Mouse (Mus musculus): ENCODE results near the gene Pimreg. TPM values are rescaled to one million over a fixed set of nuclear protein-coding genes. Genes with fewer than 3 reads are reported as not detected.
A peak's percentile ranks its signal among the peaks of the same experiment; 100 is the strongest.

Pimreg gene
- total and polyA plus RNA-seq, 2 experiments = 0.07 TPM; not detected in 1

- Histone ChIP-seq H3K9ac (ENCODE audit: low read depth, low read length) (no peak overlapping the region), H3K4me3 (ENCODE audit: insufficient read depth, low read depth, low read length) (no peak overlapping the region), H3K36me3 (ENCODE audit: control insufficient read depth, insufficient read depth, low read length) (no peaks in the 10 kb centered on the region), H3K4me1 (ENCODE audit: control insufficient read depth, insufficient read depth, low read length) (no peaks in the 10 kb centered on the region), H3K79me2 (ENCODE audit: control insufficient read depth, insufficient read depth, low read length) (no peaks in the 10 kb centered on the region), H3K27me3 (ENCODE audit: control insufficient read depth, insufficient read depth, low read length) (no peaks in the 10 kb centered on the region), H3K27ac (replicated peaks; ENCODE audit: insufficient read depth, low read depth, low read length) (no peak overlapping the region)
- TF ChIP-seq POLR2A (IDR thresholded peaks at IDR 0.05; ENCODE audit: extremely low read depth, insufficient read depth, low read length) (no peak), CTCF (IDR thresholded peaks at IDR 0.05; ENCODE audit: low read depth, low read length) (peak; percentile 67)
- peak; percentile 60 for DNase-seq (ENCODE audit: extremely low read depth, low read depth, low spot score)
- 18% methylated on average over 5 of the region's 5 CpGs for WGBS
Observed at GRCm38 (mm10) chr11:72024193-72024781, 17.5 kb upstream of the Pimreg start.

- H3K27me3 ChIP-seq (ENCODE audit: control insufficient read depth, insufficient read depth, low read length) = no peaks in the 10 kb centered on the region
- no peaks in the 10 kb centered on the region for H3K79me2 ChIP-seq (ENCODE audit: control insufficient read depth, insufficient read depth, low read length)
- no peak overlapping the region for H3K9ac ChIP-seq (ENCODE audit: low read depth, low read length)
- TF ChIP-seq CTCF (IDR thresholded peaks at IDR 0.05; ENCODE audit: low read depth, low read length) = peak; percentile 24; the same call in 1 of the 2 replicates
- TF ChIP-seq POLR2A (IDR thresholded peaks at IDR 0.05; ENCODE audit: extremely low read depth, insufficient read depth, low read length) = no peak
- H3K4me3 ChIP-seq (ENCODE audit: insufficient read depth, low read depth, low read length) = no peak overlapping the region
- no peaks in the 10 kb centered on the region for H3K4me1 ChIP-seq (ENCODE audit: control insufficient read depth, insufficient read depth, low read length)
- H3K27ac ChIP-seq (replicated peaks; ENCODE audit: insufficient read depth, low read depth, low read length) = no peak overlapping the region
- H3K36me3 ChIP-seq (ENCODE audit: control insufficient read depth, insufficient read depth, low read length) = no peaks in the 10 kb centered on the region
- 38% methylated on average over 5 of the region's 5 CpGs for WGBS
- DNase-seq (ENCODE audit: extremely low read depth, low read depth, low spot score) = peak; percentile 17
Observed at GRCm38 (mm10) chr11:72025843-72026242, 16.0 kb upstream of the Pimreg start.

- DNase-seq (ENCODE audit: extremely low read depth, low read depth, low spot score) = no peak
- TF ChIP-seq POLR2A (IDR thresholded peaks at IDR 0.05; ENCODE audit: extremely low read depth, insufficient read depth, low read length) (no peak), CTCF (IDR thresholded peaks at IDR 0.05; ENCODE audit: low read depth, low read length) (no peak)
- no peak overlapping the region for H3K4me3 ChIP-seq (ENCODE audit: insufficient read depth, low read depth, low read length)
- no peaks in the 10 kb centered on the region for H3K4me1 ChIP-seq (ENCODE audit: control insufficient read depth, insufficient read depth, low read length)
- H3K79me2 ChIP-seq (ENCODE audit: control insufficient read depth, insufficient read depth, low read length) = no peaks in the 10 kb centered on the region
- no peaks in the 10 kb centered on the region for H3K27me3 ChIP-seq (ENCODE audit: control insufficient read depth, insufficient read depth, low read length)
- no peaks in the 10 kb centered on the region for H3K36me3 ChIP-seq (ENCODE audit: control insufficient read depth, insufficient read depth, low read length)
- H3K9ac ChIP-seq (ENCODE audit: low read depth, low read length) = no peak overlapping the region
- H3K27ac ChIP-seq (replicated peaks; ENCODE audit: insufficient read depth, low read depth, low read length) = no peak overlapping the region
- 90% methylated on average over 9 of the region's 9 CpGs for WGBS
Observed at GRCm38 (mm10) chr11:72026516-72026915, 15.3 kb upstream of the Pimreg start.

- no peak overlapping the region for H3K9ac ChIP-seq (ENCODE audit: low read depth, low read length)
- DNase-seq (ENCODE audit: extremely low read depth, low read depth, low spot score) = no peak
Observed at GRCm38 (mm10) chr11:72027836-72028235, 14.0 kb upstream of the Pimreg start.

GRCm38 (mm10) chr11:72029143-72029542, 12.7 kb upstream of the Pimreg start:
- WGBS = 26% methylated on average over 23 of the region's 23 CpGs
- H3K36me3 ChIP-seq (ENCODE audit: control insufficient read depth, insufficient read depth, low read length) = no peaks in the 10 kb centered on the region
- H3K79me2 ChIP-seq (ENCODE audit: control insufficient read depth, insufficient read depth, low read length) = no peaks in the 10 kb centered on the region
- H3K9ac ChIP-seq (ENCODE audit: low read depth, low read length) = no peak overlapping the region
- H3K4me1 ChIP-seq (ENCODE audit: control insufficient read depth, insufficient read depth, low read length) = no peaks in the 10 kb centered on the region
- DNase-seq (ENCODE audit: extremely low read depth, low read depth, low spot score) = no peak
- H3K4me3 ChIP-seq (ENCODE audit: insufficient read depth, low read depth, low read length) = no peak overlapping the region
- no peak for TF ChIP-seq POLR2A (IDR thresholded peaks at IDR 0.05; ENCODE audit: extremely low read depth, insufficient read depth, low read length)
- peak; percentile 23; the same call in 1 of the 2 replicates for TF ChIP-seq CTCF (IDR thresholded peaks at IDR 0.05; ENCODE audit: low read depth, low read length)
- H3K27ac ChIP-seq (replicated peaks; ENCODE audit: insufficient read depth, low read depth, low read length) = no peak overlapping the region
- H3K27me3 ChIP-seq (ENCODE audit: control insufficient read depth, insufficient read depth, low read length) = no peaks in the 10 kb centered on the region

More at GRCm38 (mm10) chr11:72027836-72028235, 14.0 kb upstream of the Pimreg start:
- Histone ChIP-seq H3K4me1 (ENCODE audit: control insufficient read depth, insufficient read depth, low read length) (no peaks in the 10 kb centered on the region), H3K79me2 (ENCODE audit: control insufficient read depth, insufficient read depth, low read length) (no peaks in the 10 kb centered on the region), H3K36me3 (ENCODE audit: control insufficient read depth, insufficient read depth, low read length) (no peaks in the 10 kb centered on the region), H3K4me3 (ENCODE audit: insufficient read depth, low read depth, low read length) (no peak overlapping the region), H3K27ac (replicated peaks; ENCODE audit: insufficient read depth, low read depth, low read length) (no peak overlapping the region), H3K27me3 (ENCODE audit: control insufficient read depth, insufficient read depth, low read length) (no peaks in the 10 kb centered on the region)
- TF ChIP-seq CTCF (IDR thresholded peaks at IDR 0.05; ENCODE audit: low read depth, low read length) (no peak), POLR2A (IDR thresholded peaks at IDR 0.05; ENCODE audit: extremely low read depth, insufficient read depth, low read length) (no peak)
- WGBS = 11% methylated on average over 9 of the region's 9 CpGs

- TF ChIP-seq POLR2A (IDR thresholded peaks at IDR 0.05; ENCODE audit: extremely low read depth, insufficient read depth, low read length) (no peak), CTCF (IDR thresholded peaks at IDR 0.05; ENCODE audit: low read depth, low read length) (no peak)
- Histone ChIP-seq H3K27me3 (ENCODE audit: control insufficient read depth, insufficient read depth, low read length) (no peaks in the 10 kb centered on the region), H3K4me3 (ENCODE audit: insufficient read depth, low read depth, low read length) (no peak overlapping the region), H3K79me2 (ENCODE audit: control insufficient read depth, insufficient read depth, low read length) (no peaks in the 10 kb centered on the region), H3K36me3 (ENCODE audit: control insufficient read depth, insufficient read depth, low read length) (no peaks in the 10 kb centered on the region), H3K9ac (ENCODE audit: low read depth, low read length) (no peak overlapping the region), H3K4me1 (ENCODE audit: control insufficient read depth, insufficient read depth, low read length) (no peaks in the 10 kb centered on the region), H3K27ac (replicated peaks; ENCODE audit: insufficient read depth, low read depth, low read length) (no peak overlapping the region)
- DNase-seq (ENCODE audit: extremely low read depth, low read depth, low spot score) = no peak
- 86% methylated on average over 7 of the region's 7 CpGs for WGBS
Observed at GRCm38 (mm10) chr11:72031353-72031752, 10.5 kb upstream of the Pimreg start.
